ENCODE assay signal across 31 mouse cellular contexts in the genomic region with DNA sequence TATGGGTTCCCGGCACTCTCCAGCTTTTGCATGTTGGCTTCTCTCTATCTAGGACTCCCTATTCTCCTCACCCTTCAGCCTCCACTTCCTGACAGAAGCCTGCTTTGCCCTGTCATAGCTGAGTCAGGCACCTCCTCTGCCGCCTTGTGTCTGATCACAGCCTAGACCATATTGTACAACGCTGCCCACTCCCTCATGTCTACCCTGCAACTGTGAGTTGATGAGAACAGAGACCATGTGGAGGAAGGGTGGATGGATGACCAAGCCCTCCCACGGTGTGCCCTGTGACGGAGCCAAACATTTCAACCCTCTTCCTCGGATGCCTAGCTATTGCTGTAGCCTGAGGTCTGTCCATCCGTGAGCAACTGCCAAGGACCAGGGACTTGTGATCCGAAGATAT. TPM values are rescaled to one million over a fixed set of nuclear protein-coding genes. Genes with fewer than 3 reads are reported as not detected.
DNase-seq lines count a peak whose midpoint lies in the region; TF ChIP-seq lines count a peak whose summit lies in the region.
"Had no signal": no experiment of that assay in that cellular context is flagged by ENCODE, and none has a peak within 500 bp of the region (broad histone marks: within the 10 kb centered on the region; RNA-seq: fewer than 3 reads in every experiment).

No protein-coding gene starts in this region.

- no peak for TF ChIP-seq POLR2A in myocyte (IDR thresholded peaks at IDR 0.05; ENCODE audit: insufficient read length, low read depth)

- H3K36me3 ChIP-seq in myocyte (ENCODE audit: control insufficient read depth, insufficient read depth), result no peaks in the 10 kb centered on the region
- H3K36me3 ChIP-seq: embryonic facial prominence, embryonic 10.5 days; heart, embryonic 10.5 days; intestine, embryonic 15.5 days; limb, embryonic 13.5 days; liver, embryonic 12.5 days had no signal

- no peak overlapping the region for H3ac ChIP-seq in myocyte (ENCODE audit: control insufficient read depth, insufficient read length)

- H3K27me3 ChIP-seq in myocyte (ENCODE audit: control insufficient read depth, insufficient read depth, insufficient read length), result no peaks in the 10 kb centered on the region
- H3K27me3 ChIP-seq: intestine, embryonic 15.5 days; limb, embryonic 13.5 days; liver, embryonic 12.5 days; midbrain, embryonic 13.5 days had no signal

- H3K4me3 ChIP-seq in myocyte, result no peak overlapping the region
- H3K4me3 ChIP-seq: embryonic facial prominence, embryonic 10.5 days; heart, embryonic 10.5 days; intestine, embryonic 15.5 days; limb, embryonic 13.5 days; liver, embryonic 12.5 days; midbrain, embryonic 13.5 days had no signal

- H3K79me2 ChIP-seq in myocyte (ENCODE audit: control insufficient read depth, insufficient read depth), result no peaks in the 10 kb centered on the region

- peak overlapping the region; percentile 53 for H3K4me2 ChIP-seq in myocyte (ENCODE audit: low read depth)
- H3K4me2 ChIP-seq: intestine, embryonic 15.5 days; limb, embryonic 13.5 days; liver, embryonic 12.5 days; midbrain, embryonic 13.5 days had no signal

- peak; percentile 79 for DNase-seq in heart, adult 11 months
- DNase-seq in heart, postnatal 4 days, result no peak
- peak; percentile 53 to 57 for DNase-seq in left cerebral cortex, postnatal 36 days (ENCODE audit: low spot score in 2 of 2)
- no peak for DNase-seq in left cerebral cortex, postnatal 14 days (ENCODE audit: low spot score in 2 of 2)
- DNase-seq in layer of hippocampus, adult 8-10 months (ENCODE audit: low spot score in 2 of 2), result peak; percentile 37 to 67
- no peak for DNase-seq in ovary, postnatal 10 days (ENCODE audit: low spot score)
- DNase-seq: adrenal gland, postnatal 25 days; cerebellum, adult 9-11 months; forebrain, postnatal 0 days; kidney, adult 8-10 months; kidney, postnatal 14 days; lung, adult 18-20 months; lung, postnatal 10 days; thymus, postnatal 25 days had no signal

- intact Hi-C loops in left cerebral cortex, postnatal 36 days (cut with DNase I), result no loop called here
- intact Hi-C loops in left cerebral cortex, postnatal 14 days (cut with DNase I), result no loop called here

TF ChIP-seq in myocyte, 11 proteins besides CTCF, POLR2A, EP300 and RAD21:
- no peak for TF ChIP-seq TCF3 (IDR thresholded peaks at IDR 0.05; ENCODE audit: insufficient read length, low read depth)
- TF ChIP-seq POLR2AphosphoS2 (IDR thresholded peaks at IDR 0.05; ENCODE audit: insufficient read length, low read depth), result no peak
- no peak for TF ChIP-seq E2F4 (IDR thresholded peaks at IDR 0.05; ENCODE audit: insufficient read depth)
- no peak for TF ChIP-seq TCF12 (IDR thresholded peaks at IDR 0.05; ENCODE audit: insufficient read depth, poor library complexity, severe bottlenecking)
- no peak for TF ChIP-seq CEBPB (IDR thresholded peaks at IDR 0.05; ENCODE audit: insufficient read depth, poor library complexity, severe bottlenecking)
- TF ChIP-seq MYOG (IDR thresholded peaks at IDR 0.05; ENCODE audit: control insufficient read depth in 1 of 3, insufficient read depth in 1 of 3, insufficient read length in 2 of 3, low read depth in 2 of 3), result no peak
- no peak for TF ChIP-seq SRF (IDR thresholded peaks at IDR 0.05; ENCODE audit: control insufficient read depth, insufficient read length, low read depth)
- TF ChIP-seq USF1 (IDR thresholded peaks at IDR 0.05; ENCODE audit: low read depth), result no peak
- no peak for TF ChIP-seq REST (IDR thresholded peaks at IDR 0.05; ENCODE audit: insufficient read depth, insufficient read length)
- TF ChIP-seq MAX (IDR thresholded peaks at IDR 0.05; ENCODE audit: low read depth), result no peak
- TF ChIP-seq MYOD1 (IDR thresholded peaks at IDR 0.05; ENCODE audit: control insufficient read depth in 1 of 3, insufficient read length in 2 of 3, low read depth in 2 of 3), result no peak

RNA-seq across cellular contexts. Expression of gene Acsl6, which starts 13.8 kb away (rescaled TPM):
- 1 to 10 TPM in 1 of 2 experiments, under 1 TPM in 1; 0.50 to 1.2 TPM for total RNA-seq in heart, postnatal 4 days (2021)
- total RNA-seq in left cerebral cortex, postnatal 36 days (2021), result 100 to 1,000 TPM; 201 to 207 TPM
- total RNA-seq in left cerebral cortex, postnatal 14 days (2021), result 100 to 1,000 TPM; 183 to 184 TPM
- 100 to 1,000 TPM; 180 to 215 (median 192) TPM for total RNA-seq in layer of hippocampus, adult 8-10 months (2022)
- 17.6 TPM for polyA plus RNA-seq in myocyte (2012; fragmentation: generic; extraction: Trizol)
- total RNA-seq: monocyte, adult 5-6 weeks had no signal

RNA-seq across cellular contexts. Expression of gene Il3, which starts 50.3 kb away (rescaled TPM):
- total RNA-seq in heart, postnatal 4 days (2021), result not detected
- total RNA-seq in left cerebral cortex, postnatal 36 days (2021), result not detected
- total RNA-seq in left cerebral cortex, postnatal 14 days (2021), result not detected
- total RNA-seq in layer of hippocampus, adult 8-10 months (2022), result not detected
- not detected for polyA plus RNA-seq in myocyte (2012; fragmentation: generic; extraction: Trizol)
- total RNA-seq: adrenal gland, postnatal 25 days; ES-E14; forebrain, postnatal 0 days; gastrocnemius, adult 8-10 months; hematopoietic stem cell, adult 5-6 weeks; monocyte, adult 5-6 weeks had no signal
- polyA plus RNA-seq: cortical plate, adult 2 months; embryonic facial prominence, embryonic 10.5 days; forebrain, postnatal 0 days; gonadal fat pad, adult 2 months; heart, embryonic 10.5 days; heart, embryonic 16.5 days; hindbrain, embryonic 16.5 days; intestine, embryonic 15.5 days; limb, embryonic 13.5 days; liver, embryonic 12.5 days; midbrain, embryonic 13.5 days; neural tube, embryonic 11.5 days; stomach, embryonic 14.5 days had no signal

RNA-seq across cellular contexts. Expression of gene Meikin, which starts 53.1 kb away (rescaled TPM):
- total RNA-seq in heart, postnatal 4 days (2021), result not detected
- total RNA-seq in left cerebral cortex, postnatal 36 days (2021), result not detected
- not detected for total RNA-seq in left cerebral cortex, postnatal 14 days (2021)
- not detected for total RNA-seq in layer of hippocampus, adult 8-10 months (2022)
- not detected for polyA plus RNA-seq in myocyte (2012; fragmentation: generic; extraction: Trizol)
- total RNA-seq: adrenal gland, postnatal 25 days; ES-E14; forebrain, postnatal 0 days; gastrocnemius, adult 8-10 months; hematopoietic stem cell, adult 5-6 weeks; monocyte, adult 5-6 weeks had no signal
- polyA plus RNA-seq: cortical plate, adult 2 months; embryonic facial prominence, embryonic 10.5 days; forebrain, postnatal 0 days; gonadal fat pad, adult 2 months; heart, embryonic 10.5 days; heart, embryonic 16.5 days; hindbrain, embryonic 16.5 days; intestine, embryonic 15.5 days; limb, embryonic 13.5 days; liver, embryonic 12.5 days; midbrain, embryonic 13.5 days; neural tube, embryonic 11.5 days; stomach, embryonic 14.5 days had no signal

Comparison
In these comparisons a context has a peak if more than half of its experiments do, and no peak if none do; other contexts are left out.
1. DNase-seq: peak in heart, adult 11 months (single experiment), left cerebral cortex, postnatal 36 days (2 of 2) and layer of hippocampus, adult 8-10 months (2 of 2); none in heart, postnatal 4 days (single experiment), left cerebral cortex, postnatal 14 days (0 of 2) and ovary, postnatal 10 days (single experiment).
2. RNA of gene Acsl6, which starts 13.8 kb away (total RNA-seq): 201 to 207 TPM in left cerebral cortex, postnatal 36 days, 180 to 215 TPM in layer of hippocampus, adult 8-10 months and 183 to 184 TPM in left cerebral cortex, postnatal 14 days; 0.50 to 1.2 TPM in heart, postnatal 4 days; every median in the first group is over 10 times any median in the second.